Mouse (Mus musculus): ENCODE results near the gene Tnfsf13. TPM values are rescaled to one million over a fixed set of nuclear protein-coding genes. Genes with fewer than 3 reads are reported as not detected.

The Tnfsf13 gene
- polyA plus RNA-seq (2017; shearing (Covaris generic)): not detected

GRCm38 (mm10) chr11:69685526-69686148 lies at the start of gene Tnfsf13:
Gene Tnfsf13, minus strand, starts transcription at chr11:69685784.

GRCm38 (mm10) chr11:69695361-69696181 lies 10.0 kb upstream of the Tnfsf13 start, which contains the start of the genes Tnfsf12 and Tnfsfm13:
Gene Tnfsf12, minus strand, starts transcription at chr11:69695849.
Gene Tnfsfm13, minus strand, starts transcription at chr11:69696098.

GRCm38 (mm10) chr11:69681314-69682208 lies 4.0 kb downstream of the Tnfsf13 start, which contains the start of gene Senp3:
Gene Senp3, minus strand, starts transcription at chr11:69682084.

GRCm38 (mm10) chr11:69672211-69672706 lies 13.3 kb downstream of the Tnfsf13 start, which contains the start of gene Eif4a1:
Gene Eif4a1, minus strand, starts transcription at chr11:69672423.

GRCm38 (mm10) chr11:69665961-69666664 lies 19.5 kb downstream of the Tnfsf13 start, which contains the start of gene Cd68:
Gene Cd68, minus strand, starts transcription at chr11:69666153.

GRCm38 (mm10) chr11:69662213-69662966 lies 23.2 kb downstream of the Tnfsf13 start, which contains the start of gene Mpdu1:
Gene Mpdu1, minus strand, starts transcription at chr11:69662642.

GRCm38 (mm10) chr11:69655264-69656064 lies 30.1 kb downstream of the Tnfsf13 start, which contains the start of gene Sox15:
Gene Sox15, plus strand, starts transcription at chr11:69655314.

Other genes starting within 250 kb of the Tnfsf13 start
- not detected for gene Dnah2, start 136.7 kb downstream of the Tnfsf13 start, polyA plus RNA-seq (2017; shearing (Covaris generic))
- gene Efnb3, start 125.6 kb downstream of the Tnfsf13 start, polyA plus RNA-seq (2017; shearing (Covaris generic)): 0.50 TPM
- gene Wrap53, start 105.5 kb downstream of the Tnfsf13 start, polyA plus RNA-seq (2017; shearing (Covaris generic)): 34.5 TPM
- gene Trp53, start 105.4 kb downstream of the Tnfsf13 start, polyA plus RNA-seq (2017; shearing (Covaris generic)): 251 TPM
- gene Atp1b2, start 79.8 kb downstream of the Tnfsf13 start, polyA plus RNA-seq (2017; shearing (Covaris generic)): not detected
- gene Shbg, start 67.9 kb downstream of the Tnfsf13 start, polyA plus RNA-seq (2017; shearing (Covaris generic)): not detected
- gene Sat2, start 63.8 kb downstream of the Tnfsf13 start, polyA plus RNA-seq (2017; shearing (Covaris generic)): not detected
- gene Fxr2, start 52.8 kb downstream of the Tnfsf13 start, polyA plus RNA-seq (2017; shearing (Covaris generic)): 8.7 TPM
- gene Sox15, start 30.5 kb downstream of the Tnfsf13 start, polyA plus RNA-seq (2017; shearing (Covaris generic)): not detected
- gene Mpdu1, start 23.1 kb downstream of the Tnfsf13 start, polyA plus RNA-seq (2017; shearing (Covaris generic)): 54.7 TPM
- gene Cd68, start 19.6 kb downstream of the Tnfsf13 start, polyA plus RNA-seq (2017; shearing (Covaris generic)): 10.0 TPM
- gene Eif4a1, start 13.4 kb downstream of the Tnfsf13 start, polyA plus RNA-seq (2017; shearing (Covaris generic)): 587 TPM
- 41.0 TPM for gene Senp3, start 3.7 kb downstream of the Tnfsf13 start, polyA plus RNA-seq (2017; shearing (Covaris generic))
- gene Tnfsf12, start 10.1 kb upstream of the Tnfsf13 start, polyA plus RNA-seq (2017; shearing (Covaris generic)): not detected
- not detected for gene Tnfsfm13, start 10.3 kb upstream of the Tnfsf13 start, polyA plus RNA-seq (2017; shearing (Covaris generic))
- gene Polr2a, start 72.9 kb upstream of the Tnfsf13 start, polyA plus RNA-seq (2017; shearing (Covaris generic)): 59.9 TPM
- gene Slc35g3, start 76.2 kb upstream of the Tnfsf13 start, polyA plus RNA-seq (2017; shearing (Covaris generic)): not detected
- gene Zbtb4, start 80.1 kb upstream of the Tnfsf13 start, polyA plus RNA-seq (2017; shearing (Covaris generic)): 4.5 TPM
- 4.8 TPM for gene Chrnb1, start 110.2 kb upstream of the Tnfsf13 start, polyA plus RNA-seq (2017; shearing (Covaris generic))
- gene Fgf11, start 116.1 kb upstream of the Tnfsf13 start, polyA plus RNA-seq (2017; shearing (Covaris generic)): not detected
- not detected for gene Tmem102, start 119.8 kb upstream of the Tnfsf13 start, polyA plus RNA-seq (2017; shearing (Covaris generic))
- gene Gm39566, start 129.5 kb upstream of the Tnfsf13 start, polyA plus RNA-seq (2017; shearing (Covaris generic)): not detected
- not detected for gene Spem2, start 132.7 kb upstream of the Tnfsf13 start, polyA plus RNA-seq (2017; shearing (Covaris generic))
- not detected for gene Spem1, start 136.4 kb upstream of the Tnfsf13 start, polyA plus RNA-seq (2017; shearing (Covaris generic))
- 0.56 TPM for gene Nlgn2, start 152.0 kb upstream of the Tnfsf13 start, polyA plus RNA-seq (2017; shearing (Covaris generic))
- 125 TPM for gene Tmem256, start 152.7 kb upstream of the Tnfsf13 start, polyA plus RNA-seq (2017; shearing (Covaris generic))
- 23.8 TPM for gene Plscr3, start 160.6 kb upstream of the Tnfsf13 start, polyA plus RNA-seq (2017; shearing (Covaris generic))
- not detected for gene Tnk1, start 172.9 kb upstream of the Tnfsf13 start, polyA plus RNA-seq (2017; shearing (Covaris generic))
- gene Tmem95, start 192.2 kb upstream of the Tnfsf13 start, polyA plus RNA-seq (2017; shearing (Covaris generic)): not detected
- gene Kctd11, start 195.6 kb upstream of the Tnfsf13 start, polyA plus RNA-seq (2017; shearing (Covaris generic)): 2.1 TPM
- 613 TPM for gene Acap1, start 209.8 kb upstream of the Tnfsf13 start, polyA plus RNA-seq (2017; shearing (Covaris generic))
- 2.8 TPM for gene 2810408A11Rik, start 215.2 kb upstream of the Tnfsf13 start, polyA plus RNA-seq (2017; shearing (Covaris generic))
- 3.6 TPM for gene Neurl4, start 215.3 kb upstream of the Tnfsf13 start, polyA plus RNA-seq (2017; shearing (Covaris generic))
- 135 TPM for gene Gps2, start 228.1 kb upstream of the Tnfsf13 start, polyA plus RNA-seq (2017; shearing (Covaris generic))
- 1,138 TPM for gene Eif5a, start 236.2 kb upstream of the Tnfsf13 start, polyA plus RNA-seq (2017; shearing (Covaris generic))